Mouse (Mus musculus) small intestine, adult 2 months (tissue): ENCODE measurements at regions not wholly inside any gene's neighbourhood (a gene's known extent, or its start where the extent isn't known, plus 50 kb on each side); places are given as distances from the start of the nearest gene placed in this dataset.

ENCODE experiments used
- CTCF ChIP-seq: fragments of 200-500 bp; IDR thresholded peaks from 2 replicates; pipeline ENCODE4 v1.5.1; 2012; ENCODE audit warnings: low read depth, mild to moderate bottlenecking, control low read depth, inconsistent platforms, low read length, moderate library complexity, mixed read lengths; ENCODE audit not compliant: insufficient replicate concordance, insufficient read length; ENCODE audit errors: extremely low read depth
- POLR2A ChIP-seq: fragments of 200-500 bp; IDR thresholded peaks from 2 replicates; pipeline ENCODE4 v1.6.1; 2012; ENCODE audit warnings: low read depth, mild to moderate bottlenecking, control low read depth, inconsistent platforms, low read length, moderate library complexity

- TF ChIP-seq CTCF (no peak), POLR2A (no peak)
Observed at GRCm38 (mm10) chr3:153778386-153778785, 53.4 kb upstream of the St6galnac3 start.
